Mouse (Mus musculus): ENCODE data around the gene Vegfd. TPM values are rescaled to one million over a fixed set of nuclear protein-coding genes. Genes with fewer than 3 reads are reported as not detected.

Vegfd gene
- 2.1 TPM for polyA plus RNA-seq (2012; fragmentation: generic; extraction: Trizol)

DNA sequence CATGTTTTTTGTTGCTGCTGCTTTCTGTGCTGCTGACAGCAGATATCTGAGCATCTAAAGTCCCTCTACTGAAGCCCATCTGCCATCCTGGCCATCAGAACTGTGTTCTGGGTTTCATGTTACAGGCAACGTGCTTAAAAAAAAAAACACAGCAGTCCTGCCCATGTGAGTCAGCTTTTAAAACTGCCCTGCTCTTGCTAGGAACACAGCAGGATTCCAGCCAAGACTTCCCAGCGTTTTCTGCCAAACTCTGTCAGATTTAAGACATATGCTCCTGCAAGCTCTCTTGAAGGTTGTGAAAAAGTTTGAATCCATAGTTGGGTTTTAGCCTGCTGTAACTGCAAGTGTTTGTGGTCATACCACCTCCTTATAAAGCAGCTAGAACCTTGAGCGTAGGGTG, at the start of gene Vegfd:
TSS of gene Vegfd (plus strand) at position 298 of the 400 bp plus-strand sequence.
- no peaks in the 10 kb centered on the region for H3K27me3 ChIP-seq (ENCODE audit: control insufficient read depth, insufficient read depth, insufficient read length)
- no peaks in the 10 kb centered on the region for H3K36me3 ChIP-seq (ENCODE audit: control insufficient read depth, insufficient read depth)
- TF ChIP-seq CEBPB (IDR thresholded peaks at IDR 0.05; ENCODE audit: insufficient read depth, poor library complexity, severe bottlenecking): no peak
- H3K4me3 ChIP-seq: no peak within 1 kb of the TSS
- H3K4me2 ChIP-seq (ENCODE audit: low read depth): peak within 1 kb of the TSS; percentile 74
- H3K79me2 ChIP-seq (ENCODE audit: control insufficient read depth, insufficient read depth): no peaks in the 10 kb centered on the region
- no peak within 1 kb of the TSS for H3ac ChIP-seq (ENCODE audit: control insufficient read depth, insufficient read length)

DNA sequence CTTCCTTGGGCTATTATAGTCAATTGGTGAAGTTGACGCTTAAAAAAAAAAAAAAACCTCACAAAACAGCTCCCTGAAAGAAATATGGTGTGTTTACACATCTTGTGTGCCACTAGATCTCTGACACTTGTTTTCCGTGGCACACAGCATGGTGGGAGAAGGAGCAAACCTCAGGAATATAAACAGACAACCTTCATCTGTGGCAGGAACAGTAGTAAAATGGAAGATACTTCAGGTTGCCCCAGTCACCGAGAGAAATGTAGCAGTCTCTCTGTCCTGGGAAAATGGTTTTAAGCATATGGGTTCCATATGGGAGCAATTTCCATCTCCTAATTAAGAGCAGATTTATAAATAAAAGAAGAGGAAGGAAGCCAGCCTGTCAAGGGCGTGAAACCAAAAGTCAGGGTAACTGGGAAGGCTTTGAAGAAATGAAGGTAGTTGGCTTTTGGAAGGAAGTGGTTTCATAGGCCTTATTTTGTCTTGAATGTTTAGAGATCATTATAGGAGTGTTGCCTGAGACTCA, 49.7 kb upstream of the Vegfd start:
- Histone ChIP-seq H3K27me3 (ENCODE audit: control insufficient read depth, insufficient read depth, insufficient read length) (no peaks in the 10 kb centered on the region), H3K4me3 (no peak overlapping the region), H3K4me2 (ENCODE audit: low read depth) (no peak overlapping the region), H3ac (ENCODE audit: control insufficient read depth, insufficient read length) (no peak overlapping the region), H3K79me2 (ENCODE audit: control insufficient read depth, insufficient read depth) (no peaks in the 10 kb centered on the region), H3K36me3 (ENCODE audit: control insufficient read depth, insufficient read depth) (no peaks in the 10 kb centered on the region)
- TF ChIP-seq SRF (IDR thresholded peaks at IDR 0.05; ENCODE audit: control insufficient read depth, insufficient read length, low read depth): no peak
- TF ChIP-seq CEBPB (IDR thresholded peaks at IDR 0.05; ENCODE audit: insufficient read depth, poor library complexity, severe bottlenecking): no peak
- no peak for TF ChIP-seq MYOD1 (IDR thresholded peaks at IDR 0.05; ENCODE audit: control insufficient read depth in 1 of 3, insufficient read length in 2 of 3, low read depth in 2 of 3)
- no peak for TF ChIP-seq USF1 (IDR thresholded peaks at IDR 0.05; ENCODE audit: low read depth)
- TF ChIP-seq TCF12 (IDR thresholded peaks at IDR 0.05; ENCODE audit: insufficient read depth, poor library complexity, severe bottlenecking): no peak
- no peak for TF ChIP-seq MYOG (IDR thresholded peaks at IDR 0.05; ENCODE audit: control insufficient read depth in 1 of 3, insufficient read depth in 1 of 3, insufficient read length in 2 of 3, low read depth in 2 of 3)
- no peak for TF ChIP-seq TCF3 (IDR thresholded peaks at IDR 0.05; ENCODE audit: insufficient read length, low read depth)
- TF ChIP-seq E2F4 (IDR thresholded peaks at IDR 0.05; ENCODE audit: insufficient read depth): no peak
- TF ChIP-seq POLR2AphosphoS2 (IDR thresholded peaks at IDR 0.05; ENCODE audit: insufficient read length, low read depth): no peak

DNA sequence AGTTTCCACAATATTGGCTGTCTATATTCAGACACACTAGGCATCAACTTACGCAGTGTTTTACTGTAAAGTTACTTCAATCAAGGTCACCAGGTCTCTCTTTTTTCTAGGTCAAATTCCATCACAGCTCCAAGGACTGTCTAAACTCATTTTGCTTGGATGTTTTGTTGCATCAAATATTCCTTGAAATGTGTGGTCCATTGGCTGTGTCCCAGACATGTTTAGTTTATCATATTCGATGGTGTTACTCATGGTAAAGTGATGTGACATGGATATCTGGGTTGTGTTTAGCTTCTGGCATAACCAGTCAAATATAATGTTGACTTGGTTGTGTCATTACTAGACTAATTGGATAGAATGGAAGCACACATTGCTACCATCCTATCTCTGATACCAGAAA, 42.8 kb upstream of the Vegfd start:
- Histone ChIP-seq H3ac (ENCODE audit: control insufficient read depth, insufficient read length) (no peak overlapping the region), H3K27me3 (ENCODE audit: control insufficient read depth, insufficient read depth, insufficient read length) (no peaks in the 10 kb centered on the region), H3K4me2 (ENCODE audit: low read depth) (no peak overlapping the region), H3K4me3 (no peak overlapping the region), H3K36me3 (ENCODE audit: control insufficient read depth, insufficient read depth) (no peaks in the 10 kb centered on the region), H3K79me2 (ENCODE audit: control insufficient read depth, insufficient read depth) (no peaks in the 10 kb centered on the region)
- TF ChIP-seq SRF (IDR thresholded peaks at IDR 0.05; ENCODE audit: control insufficient read depth, insufficient read length, low read depth): no peak
- TF ChIP-seq CEBPB (IDR thresholded peaks at IDR 0.05; ENCODE audit: insufficient read depth, poor library complexity, severe bottlenecking): no peak
- no peak for TF ChIP-seq MYOG (IDR thresholded peaks at IDR 0.05; ENCODE audit: control insufficient read depth in 1 of 3, insufficient read depth in 1 of 3, insufficient read length in 2 of 3, low read depth in 2 of 3)
- TF ChIP-seq POLR2AphosphoS2 (IDR thresholded peaks at IDR 0.05; ENCODE audit: insufficient read length, low read depth): no peak
- TF ChIP-seq MYOD1 (IDR thresholded peaks at IDR 0.05; ENCODE audit: control insufficient read depth in 1 of 3, insufficient read length in 2 of 3, low read depth in 2 of 3): no peak
- TF ChIP-seq TCF3 (IDR thresholded peaks at IDR 0.05; ENCODE audit: insufficient read length, low read depth): no peak
- TF ChIP-seq TCF12 (IDR thresholded peaks at IDR 0.05; ENCODE audit: insufficient read depth, poor library complexity, severe bottlenecking): no peak

GRCm38 (mm10) chrX:164330766-164331165, 42.4 kb upstream of the Vegfd start:
- no peak for TF ChIP-seq POLR2A (IDR thresholded peaks at IDR 0.05; ENCODE audit: insufficient read length, low read depth)
- no peak for TF ChIP-seq TCF3 (IDR thresholded peaks at IDR 0.05; ENCODE audit: insufficient read length, low read depth)
- TF ChIP-seq MYOG (IDR thresholded peaks at IDR 0.05; ENCODE audit: control insufficient read depth in 1 of 3, insufficient read depth in 1 of 3, insufficient read length in 2 of 3, low read depth in 2 of 3): no peak
- no peak for TF ChIP-seq REST (IDR thresholded peaks at IDR 0.05; ENCODE audit: insufficient read depth, insufficient read length)
- no peak for TF ChIP-seq USF1 (IDR thresholded peaks at IDR 0.05; ENCODE audit: low read depth)
- no peak for TF ChIP-seq POLR2AphosphoS2 (IDR thresholded peaks at IDR 0.05; ENCODE audit: insufficient read length, low read depth)
- no peak for TF ChIP-seq SRF (IDR thresholded peaks at IDR 0.05; ENCODE audit: control insufficient read depth, insufficient read length, low read depth)
- no peak for TF ChIP-seq E2F4 (IDR thresholded peaks at IDR 0.05; ENCODE audit: insufficient read depth)
- TF ChIP-seq TCF12 (IDR thresholded peaks at IDR 0.05; ENCODE audit: insufficient read depth, poor library complexity, severe bottlenecking): no peak
- no peak for TF ChIP-seq MAX (IDR thresholded peaks at IDR 0.05; ENCODE audit: low read depth)
- no peak for TF ChIP-seq CEBPB (IDR thresholded peaks at IDR 0.05; ENCODE audit: insufficient read depth, poor library complexity, severe bottlenecking)
- TF ChIP-seq MYOD1 (IDR thresholded peaks at IDR 0.05; ENCODE audit: control insufficient read depth in 1 of 3, insufficient read length in 2 of 3, low read depth in 2 of 3): no peak
- no peak overlapping the region for H3ac ChIP-seq (ENCODE audit: control insufficient read depth, insufficient read length)
- no peaks in the 10 kb centered on the region for H3K27me3 ChIP-seq (ENCODE audit: control insufficient read depth, insufficient read depth, insufficient read length)
- H3K4me3 ChIP-seq: no peak overlapping the region
- no peaks in the 10 kb centered on the region for H3K36me3 ChIP-seq (ENCODE audit: control insufficient read depth, insufficient read depth)
- H3K79me2 ChIP-seq (ENCODE audit: control insufficient read depth, insufficient read depth): no peaks in the 10 kb centered on the region
- no peak overlapping the region for H3K4me2 ChIP-seq (ENCODE audit: low read depth)

DNA sequence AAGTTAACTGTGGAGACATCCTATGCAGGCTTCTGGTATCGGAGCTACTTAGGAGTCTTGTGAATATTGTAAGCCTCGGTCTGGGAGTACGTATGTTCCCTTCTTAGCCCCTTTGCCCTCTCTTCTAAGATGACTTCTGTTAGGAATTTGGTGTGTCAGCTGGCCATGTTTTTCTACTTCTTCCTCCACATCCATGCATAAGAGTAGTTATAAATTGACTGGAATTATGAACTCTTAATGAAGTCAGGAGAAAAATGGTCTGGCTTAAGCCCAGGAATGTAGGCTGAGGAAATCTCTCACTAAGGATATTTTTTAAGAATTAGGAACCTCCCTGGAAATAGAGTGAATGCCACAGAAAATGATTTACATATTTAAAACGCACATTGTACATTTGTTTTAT, 34.6 kb upstream of the Vegfd start:
- H3K4me2 ChIP-seq (ENCODE audit: low read depth): no peak overlapping the region
- no peaks in the 10 kb centered on the region for H3K79me2 ChIP-seq (ENCODE audit: control insufficient read depth, insufficient read depth)
- no peak overlapping the region for H3ac ChIP-seq (ENCODE audit: control insufficient read depth, insufficient read length)
- H3K27me3 ChIP-seq (ENCODE audit: control insufficient read depth, insufficient read depth, insufficient read length): no peaks in the 10 kb centered on the region
- no peak overlapping the region for H3K4me3 ChIP-seq
- H3K36me3 ChIP-seq (ENCODE audit: control insufficient read depth, insufficient read depth): no peaks in the 10 kb centered on the region
- TF ChIP-seq E2F4 (IDR thresholded peaks at IDR 0.05; ENCODE audit: insufficient read depth) (no peak), TCF12 (IDR thresholded peaks at IDR 0.05; ENCODE audit: insufficient read depth, poor library complexity, severe bottlenecking) (no peak), REST (IDR thresholded peaks at IDR 0.05; ENCODE audit: insufficient read depth, insufficient read length) (no peak), POLR2AphosphoS2 (IDR thresholded peaks at IDR 0.05; ENCODE audit: insufficient read length, low read depth) (no peak)
